Mouse (Mus musculus): Measurements from ENCODE around the gene Nms.

Nms gene

DNA sequence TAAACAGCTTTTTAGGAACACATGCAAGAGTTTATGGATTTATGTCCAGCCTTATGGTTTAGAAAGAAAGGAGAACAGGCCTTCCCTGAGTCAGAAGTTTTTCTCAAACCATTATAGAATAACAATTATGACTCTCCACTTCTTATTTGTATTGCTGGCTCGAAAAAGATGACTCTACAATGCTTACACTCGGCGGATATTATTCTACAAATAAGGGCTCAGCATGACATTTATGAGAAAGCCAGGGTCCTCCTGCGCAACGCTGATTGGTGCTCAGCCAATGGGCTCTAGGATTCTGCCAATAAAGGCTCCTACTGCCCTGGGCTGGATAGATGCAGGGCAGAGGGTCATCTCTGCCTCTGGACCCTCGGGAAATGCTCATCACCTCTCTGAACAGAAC is at the start of gene Nms:
Gene Nms, plus strand, starts transcription at position 301 of the 400 bp plus-strand sequence.
- DNase-seq (ENCODE audit: low read depth, low spot score), result no peak

DNA sequence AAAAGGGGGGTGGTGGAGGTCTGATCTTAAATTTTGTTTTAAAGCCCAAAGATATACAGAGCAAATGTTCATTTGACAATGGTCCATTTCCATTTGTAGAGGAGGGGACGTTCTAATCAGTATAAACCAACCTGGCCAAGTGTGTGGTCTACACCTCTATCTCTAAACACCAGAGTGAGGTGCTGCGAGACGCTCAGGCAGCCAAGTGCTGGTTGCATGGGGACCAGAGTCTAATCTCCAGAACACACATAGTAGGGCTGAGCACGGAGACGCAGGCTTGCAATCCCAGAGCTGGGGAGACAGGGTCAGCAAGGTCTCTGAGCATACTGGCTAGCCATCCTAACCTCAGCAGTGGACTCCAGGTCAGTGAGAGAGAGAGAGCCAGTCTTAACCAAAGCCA is 47.5 kb upstream of the Nms start:
- DNase-seq (ENCODE audit: low read depth, low spot score), result no peak

DNA sequence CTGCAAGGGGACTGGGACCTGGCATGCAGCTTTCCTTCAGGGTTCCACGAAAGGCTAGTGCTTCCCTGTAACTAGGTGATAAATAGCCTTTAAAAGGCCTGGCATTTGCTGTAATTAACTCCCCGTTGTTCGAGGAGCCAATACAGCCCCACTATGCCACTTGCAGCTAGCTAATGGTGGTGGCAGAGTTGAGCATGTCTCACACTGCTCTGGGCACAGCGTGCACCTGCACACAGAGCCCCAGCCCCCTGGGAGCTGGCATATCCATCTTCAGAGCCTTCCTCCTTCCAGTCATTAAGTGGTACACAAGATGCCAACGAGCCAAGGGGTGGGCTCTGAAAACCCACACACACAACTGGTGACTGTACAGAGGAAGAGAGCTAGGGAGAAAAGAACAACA is 45.9 kb upstream of the Nms start:
- no peak for DNase-seq (ENCODE audit: low read depth, low spot score)

DNA sequence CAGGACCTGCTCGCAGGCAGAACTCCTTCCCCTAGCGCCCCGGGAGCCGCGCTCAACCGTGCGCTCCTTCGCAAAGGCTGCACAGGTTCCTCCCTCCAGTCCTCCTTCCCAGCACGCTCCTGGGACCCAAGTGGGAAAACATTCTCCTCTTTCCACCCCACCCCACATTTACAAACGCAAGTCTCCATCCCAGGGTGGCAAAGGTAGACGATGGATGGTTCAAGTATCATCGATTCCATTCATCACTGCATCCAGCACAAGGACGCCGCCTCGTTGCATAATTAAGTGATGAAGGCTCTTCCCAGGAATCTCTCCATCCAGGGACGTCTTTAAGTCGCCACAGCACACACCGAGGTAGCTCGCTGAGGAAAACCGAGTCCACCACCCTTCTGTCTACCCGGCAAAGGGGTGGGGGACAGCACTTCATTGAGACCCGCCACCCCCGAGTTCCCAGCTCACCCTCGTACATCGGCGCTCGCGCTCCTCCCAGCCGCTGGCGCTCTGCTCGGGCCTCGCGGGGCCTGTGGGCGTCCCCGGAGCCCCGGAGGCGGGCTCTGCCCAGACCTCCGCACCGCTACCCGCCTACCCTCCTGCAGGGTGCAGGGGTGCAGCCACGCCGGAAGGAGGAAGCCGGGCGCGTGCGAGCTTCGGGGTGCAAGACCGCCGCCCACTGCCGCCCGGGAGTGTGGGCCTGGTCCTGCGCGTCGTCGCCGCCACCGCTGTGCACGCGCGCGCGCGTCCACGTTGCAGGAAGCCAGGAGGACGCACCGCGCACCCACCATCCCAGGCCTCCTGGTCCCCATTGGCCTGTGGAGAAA is 41.3 kb upstream of the Nms start, which contains the start of gene Chst10:
Gene Chst10, minus strand, starts transcription at position 731 of the 818 bp plus-strand sequence.
- peak; percentile 95 for DNase-seq (ENCODE audit: low read depth, low spot score)

DNA sequence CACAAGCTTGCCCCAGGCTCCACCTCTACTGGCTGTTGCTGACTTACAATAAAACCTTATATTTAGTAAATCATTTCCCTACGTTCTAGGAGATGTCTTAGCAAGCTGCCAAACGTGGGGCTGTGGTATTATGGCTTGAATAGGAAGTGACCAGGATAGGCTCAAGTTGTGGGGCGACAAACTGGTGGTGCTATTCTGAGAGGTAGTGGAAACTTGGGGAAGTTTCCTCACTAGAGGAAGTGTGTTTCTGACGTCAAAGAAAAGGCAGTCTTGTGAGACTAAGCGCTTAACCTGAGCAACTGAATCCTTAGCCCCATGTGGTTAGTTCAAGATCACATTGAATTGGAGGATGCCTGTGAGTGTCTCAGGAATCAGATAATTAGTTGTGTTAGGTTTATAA is 36.4 kb upstream of the Nms start:
- peak; percentile 65 for DNase-seq (ENCODE audit: low read depth, low spot score)

DNA sequence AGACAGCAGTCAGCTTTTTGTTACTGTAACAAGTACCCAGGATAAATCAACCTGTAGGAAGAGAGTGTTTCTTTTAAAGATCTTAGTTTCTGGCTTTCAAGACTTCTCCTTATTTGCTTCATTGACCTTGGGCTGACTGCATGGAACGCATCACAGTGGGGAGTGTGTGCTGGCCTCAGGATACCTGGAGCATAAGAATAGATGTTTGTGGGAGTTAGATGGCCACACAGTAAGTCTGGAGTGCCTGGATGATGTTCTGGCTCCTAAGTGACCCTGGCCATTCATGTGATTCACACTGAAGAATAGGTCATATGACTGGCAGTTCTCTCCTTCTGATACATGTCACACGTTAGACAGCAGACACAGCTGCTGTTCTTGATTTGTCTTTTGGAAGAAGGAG is 35.0 kb upstream of the Nms start:
- DNase-seq (ENCODE audit: low read depth, low spot score), result no peak

DNA sequence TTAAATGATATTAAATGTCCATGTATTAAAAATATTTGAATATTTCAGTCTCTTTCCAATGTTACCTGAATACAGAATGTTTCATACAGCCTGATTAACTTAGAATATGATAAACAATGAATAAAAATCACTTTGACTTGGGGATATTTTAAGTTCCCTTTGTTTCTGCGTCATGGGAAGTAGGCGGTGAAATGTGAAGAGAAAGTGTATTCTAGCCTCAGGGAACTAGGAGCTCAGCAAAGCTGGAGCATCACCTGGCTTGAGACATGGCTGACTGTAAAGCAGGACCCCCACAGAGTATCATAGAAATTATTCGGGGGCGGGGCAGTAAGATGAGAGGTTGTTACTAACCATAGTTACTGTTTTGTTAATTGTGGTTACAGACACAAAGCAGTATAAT is 10.0 kb upstream of the Nms start:
- no peak for DNase-seq (ENCODE audit: low read depth, low spot score)

DNA sequence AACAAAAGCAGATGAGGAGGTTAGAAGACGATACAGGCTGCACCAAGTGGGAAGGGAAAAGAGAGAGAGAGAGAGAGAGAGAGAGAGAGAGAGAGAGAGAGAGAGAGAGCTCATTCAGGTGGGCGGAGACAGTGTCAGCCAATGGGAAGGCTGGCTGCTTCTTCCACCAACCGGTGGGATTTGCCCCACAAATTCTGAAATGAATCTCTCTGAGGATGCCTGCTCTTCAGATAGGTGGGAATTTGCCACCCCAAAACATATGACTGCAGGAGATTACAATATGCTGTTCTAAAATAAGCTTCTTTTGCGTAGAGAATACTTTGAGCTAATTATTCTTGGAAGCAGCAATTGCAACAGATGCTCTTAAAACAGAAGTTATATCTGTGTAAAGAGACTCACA is 9.5 kb upstream of the Nms start:
- no peak for DNase-seq (ENCODE audit: low read depth, low spot score)

DNA sequence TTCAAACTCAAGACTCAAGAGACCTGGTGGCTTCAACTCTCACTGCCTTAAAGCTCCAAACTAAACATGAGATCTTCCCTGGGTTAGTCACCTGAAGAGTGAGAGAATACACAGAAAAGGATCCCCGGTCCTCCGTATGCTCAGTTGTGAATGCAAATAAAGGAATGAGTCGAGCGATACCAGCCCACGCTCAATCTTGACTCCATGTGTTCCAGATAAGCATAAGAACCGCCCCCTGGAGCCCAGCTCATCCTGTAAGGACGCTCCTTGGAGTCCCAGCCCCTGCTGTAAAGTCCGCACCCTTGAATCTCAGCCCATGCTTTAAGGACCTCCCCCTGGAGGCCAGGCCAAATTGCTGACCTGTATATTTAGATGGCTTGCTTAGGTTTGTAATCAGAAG is 8.2 kb upstream of the Nms start:
- DNase-seq (ENCODE audit: low read depth, low spot score), result no peak

DNA sequence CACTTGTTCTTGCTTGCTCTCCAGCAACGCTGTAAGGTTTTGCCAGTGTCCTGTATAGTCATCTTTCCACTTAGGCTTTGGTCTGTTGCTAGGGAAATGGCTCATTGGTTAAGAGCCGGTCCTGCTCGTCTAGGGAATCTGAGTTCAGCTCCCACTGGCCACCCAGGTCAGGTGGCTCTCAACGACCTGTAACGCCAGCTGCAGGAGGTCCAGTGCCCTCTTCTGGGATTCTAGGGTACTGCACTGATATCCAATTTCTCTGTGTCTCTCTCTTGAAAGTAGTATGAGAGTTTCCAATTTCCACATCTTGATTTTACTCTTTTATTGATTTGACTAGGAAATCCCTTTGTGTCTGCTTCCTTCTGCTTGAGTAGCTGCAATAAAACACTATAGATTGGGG is 4.3 kb upstream of the Nms start:
- DNase-seq (ENCODE audit: low read depth, low spot score), result peak; percentile 63

DNA sequence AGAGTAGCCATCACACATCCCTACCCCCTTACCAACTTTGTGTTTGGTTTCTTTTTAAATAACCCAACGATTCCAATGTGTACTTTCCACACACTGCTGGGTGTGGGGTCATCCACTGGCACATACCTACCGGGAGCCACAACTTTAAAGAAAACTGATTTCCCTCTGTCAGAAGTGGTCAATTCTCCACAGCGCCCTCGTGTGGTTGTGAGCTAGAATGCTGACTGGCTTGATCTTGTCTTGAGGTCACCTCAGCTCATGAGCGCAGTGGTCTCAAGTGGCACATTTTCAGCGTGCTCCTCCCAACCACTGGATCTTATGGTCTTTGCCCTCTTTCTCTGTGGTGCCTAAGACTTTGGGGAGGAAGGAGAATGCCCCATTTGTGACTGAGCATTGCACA is 2.2 kb upstream of the Nms start:
- DNase-seq (ENCODE audit: low read depth, low spot score), result peak; percentile 81

DNA sequence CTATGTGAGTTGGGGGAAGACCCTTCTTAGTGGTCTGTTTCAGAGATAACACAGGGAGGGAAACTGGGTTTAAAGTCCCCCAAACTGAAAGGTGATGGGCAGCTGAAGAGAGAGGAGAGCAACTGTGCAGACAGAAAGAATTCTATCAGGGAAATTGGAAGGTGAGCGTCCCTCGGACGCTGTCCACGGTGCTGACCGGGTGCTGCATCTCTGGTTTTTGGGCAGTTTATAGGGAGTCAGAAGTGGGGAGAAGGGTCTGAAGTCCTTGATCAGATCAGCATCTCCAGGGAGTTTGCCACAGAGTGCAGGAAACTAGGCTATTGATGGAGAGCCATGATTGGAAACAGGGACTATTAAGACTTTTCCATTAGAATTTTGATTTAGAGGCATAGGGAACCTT is 659 bp downstream of the Nms start:
- DNase-seq (ENCODE audit: low read depth, low spot score), result peak; percentile 8

DNA sequence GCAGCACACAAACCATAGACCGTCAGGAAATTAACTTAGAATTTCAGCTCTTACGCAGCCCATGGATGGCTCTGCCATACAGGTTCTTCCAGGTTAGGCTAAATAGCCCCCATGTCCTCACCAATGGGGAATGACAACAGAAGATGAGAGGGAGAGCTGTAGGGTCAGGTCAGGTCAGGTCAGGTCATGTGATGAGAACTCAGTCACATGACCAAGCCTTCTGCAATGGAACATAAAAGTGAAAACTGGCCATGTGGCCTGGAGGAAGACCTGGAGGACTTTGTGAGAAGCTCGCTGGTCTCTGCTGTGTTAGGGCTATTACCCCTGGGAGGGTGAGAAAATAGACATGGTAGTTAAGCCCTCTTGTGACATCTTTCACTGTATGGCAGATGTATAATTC is 17.5 kb downstream of the Nms start:
- no peak for DNase-seq (ENCODE audit: low read depth, low spot score)

DNA sequence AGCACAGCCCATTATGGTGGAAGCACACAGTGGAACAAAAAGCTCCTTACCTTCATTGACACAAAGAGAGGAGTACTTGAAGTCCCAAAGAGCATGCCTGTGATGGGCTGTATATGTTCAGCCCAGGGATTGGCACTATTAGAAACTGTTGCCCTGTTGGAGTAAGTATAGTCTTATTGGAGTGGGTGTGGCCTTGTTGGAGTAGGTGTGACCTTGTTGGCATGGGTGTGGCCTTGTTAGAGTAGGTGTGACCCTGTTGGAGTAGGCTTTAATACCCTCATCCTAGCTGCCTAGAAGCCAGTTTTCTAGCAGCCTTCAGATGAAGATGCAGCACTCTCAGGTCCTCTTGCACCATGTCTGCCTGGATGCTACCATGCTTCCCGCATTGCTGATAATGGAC is 30.2 kb downstream of the Nms start:
- DNase-seq (ENCODE audit: low read depth, low spot score), result no peak

DNA sequence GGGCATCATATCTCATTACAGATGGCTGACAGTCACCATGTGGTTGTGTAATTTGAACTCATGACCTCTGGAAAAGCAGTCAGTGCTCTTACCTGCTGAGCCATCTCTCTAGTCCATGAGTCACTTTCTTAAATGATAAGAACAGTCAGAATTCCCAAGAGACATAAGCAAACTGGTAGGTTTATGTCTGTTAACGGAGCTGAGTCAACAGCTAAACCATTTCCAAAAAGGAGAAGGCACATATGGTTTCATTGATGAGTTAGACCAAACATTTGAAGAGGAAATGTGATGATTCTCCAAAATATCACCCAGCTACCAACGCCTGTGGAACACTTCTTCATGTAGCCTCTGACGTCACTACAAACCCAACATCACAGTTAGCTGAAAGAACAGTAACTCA is 32.8 kb downstream of the Nms start:
- no peak for DNase-seq (ENCODE audit: low read depth, low spot score)

DNA sequence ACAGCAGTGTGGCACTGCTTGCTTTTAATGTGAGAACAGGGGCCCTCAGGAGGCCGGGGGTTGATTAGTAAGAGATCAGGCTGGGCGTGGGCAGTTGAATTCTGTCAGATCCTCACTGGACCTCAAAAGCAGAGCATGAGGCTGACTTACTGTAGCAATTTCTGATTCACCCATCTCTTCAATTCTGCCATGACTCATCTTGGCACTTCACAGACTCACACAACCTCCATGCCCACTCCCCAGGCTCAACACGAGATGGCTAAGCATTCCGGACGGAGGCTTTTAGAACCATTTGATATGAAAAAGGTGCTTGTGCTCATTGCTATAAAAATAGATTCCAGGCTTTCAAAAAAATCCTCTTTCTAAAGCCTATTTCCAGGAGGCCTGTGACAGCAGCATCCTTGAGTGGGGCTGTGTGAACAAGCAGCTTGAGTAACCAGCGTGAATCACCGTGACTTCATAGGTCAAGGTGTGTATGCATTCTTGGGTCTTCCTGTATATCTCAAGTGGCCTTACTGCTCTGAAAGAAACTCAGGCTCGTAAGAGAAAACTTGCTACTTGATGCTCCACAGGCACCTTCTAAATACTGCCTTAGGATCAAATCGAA is 34.1 kb downstream of the Nms start:
- no peak for DNase-seq (ENCODE audit: low read depth, low spot score)

DNA sequence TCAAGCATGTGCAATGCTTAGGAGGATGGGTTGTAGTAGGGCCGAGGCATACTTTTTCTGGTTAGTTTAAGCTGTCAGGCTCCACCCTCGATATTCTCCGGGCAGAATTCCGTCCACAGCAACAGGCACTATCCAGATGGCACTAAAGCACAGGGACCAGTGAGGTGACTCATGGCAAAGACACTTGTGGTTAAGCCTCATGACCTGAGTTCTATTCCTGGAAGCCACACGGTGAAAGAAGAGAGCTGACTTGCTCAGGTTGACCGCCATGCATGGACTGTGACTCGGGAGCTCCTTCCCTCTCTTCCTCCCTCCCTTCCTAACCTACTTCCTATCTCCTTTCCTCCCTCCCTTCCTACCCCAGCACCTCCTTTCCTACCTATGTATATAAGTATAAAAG is 41.0 kb downstream of the Nms start:
- DNase-seq (ENCODE audit: low read depth, low spot score), result no peak

DNA sequence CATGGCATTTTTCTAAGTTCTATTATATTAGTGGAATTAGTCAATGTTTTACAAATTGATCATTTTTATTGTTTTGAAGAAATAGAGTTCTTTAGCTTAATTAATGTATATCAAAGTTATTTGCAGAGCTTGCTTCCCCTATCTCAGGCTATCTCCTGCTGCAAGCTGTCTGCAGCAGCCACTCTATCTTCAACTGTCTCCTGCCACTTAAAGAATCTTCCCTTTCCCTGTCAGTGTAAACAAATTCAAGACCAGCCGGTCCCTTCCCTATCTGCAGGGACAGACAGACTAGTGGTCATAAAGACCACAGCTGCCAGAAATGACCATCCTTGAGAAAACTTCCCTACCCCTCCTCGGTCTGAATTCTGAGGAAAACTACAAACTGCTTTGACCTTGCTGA is 44.9 kb downstream of the Nms start:
- no peak for DNase-seq (ENCODE audit: low read depth, low spot score)

DNA sequence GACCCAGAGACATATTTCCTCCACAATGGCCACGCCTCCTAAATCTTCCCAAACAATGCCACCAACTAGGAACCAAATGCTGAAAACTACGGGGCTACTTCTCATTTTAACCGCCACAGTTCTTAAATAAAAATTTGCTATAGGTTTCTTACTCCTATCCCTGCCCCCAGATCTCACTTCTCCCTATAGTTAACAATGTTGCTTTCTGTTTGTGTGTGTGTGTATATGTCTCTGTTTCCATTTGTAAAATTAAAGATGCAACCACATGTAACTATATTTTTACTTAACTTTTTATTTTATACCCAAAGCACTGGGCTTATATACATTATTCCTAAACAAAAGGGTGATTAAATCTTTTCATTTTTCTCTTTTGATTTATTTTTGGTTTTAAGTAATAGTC is 46.4 kb downstream of the Nms start, which contains the start of gene Pdcl3:
Gene Pdcl3, plus strand, starts transcription at position 301 of the 400 bp plus-strand sequence.
- DNase-seq (ENCODE audit: low read depth, low spot score), result no peak

DNA sequence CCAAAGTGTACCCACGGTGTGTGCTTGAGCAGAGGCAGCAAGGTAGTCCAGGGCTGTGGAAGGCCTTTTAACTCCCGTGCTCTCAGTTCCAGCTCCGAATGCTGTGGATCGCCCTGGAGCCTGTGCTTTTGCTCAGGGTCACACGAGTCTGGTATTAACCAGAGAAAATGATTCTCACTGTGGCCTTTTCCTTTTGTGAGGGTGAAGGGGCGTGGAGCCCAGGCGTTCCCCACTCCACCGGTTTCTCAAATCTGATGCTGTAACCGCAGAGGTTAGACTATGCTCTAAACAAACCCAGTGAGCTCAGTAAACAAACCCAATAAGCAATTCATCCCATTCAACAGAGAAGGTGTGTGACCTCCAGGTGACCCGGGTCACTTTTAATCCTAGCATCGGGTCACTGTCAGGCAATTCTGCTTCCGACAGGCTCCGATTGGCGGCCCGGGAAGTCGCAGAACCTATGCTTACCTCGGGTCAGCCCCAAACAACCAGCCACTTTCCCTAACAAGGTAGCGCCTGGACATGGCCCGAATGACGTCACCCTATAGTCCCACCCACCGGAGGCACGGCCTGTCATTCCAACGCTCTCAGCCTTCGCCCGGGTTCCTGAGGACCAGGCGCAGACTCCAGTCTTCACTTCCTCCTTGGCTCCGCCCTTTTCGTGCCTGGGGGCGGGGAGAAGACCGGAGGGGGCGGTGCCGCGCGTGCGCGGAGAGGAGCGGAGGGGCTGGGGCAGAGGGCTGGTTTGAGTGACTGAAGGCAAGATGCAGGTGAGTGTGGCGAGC is 48.3 kb downstream of the Nms start:
- DNase-seq (ENCODE audit: low read depth, low spot score), result peak; percentile 95

DNA sequence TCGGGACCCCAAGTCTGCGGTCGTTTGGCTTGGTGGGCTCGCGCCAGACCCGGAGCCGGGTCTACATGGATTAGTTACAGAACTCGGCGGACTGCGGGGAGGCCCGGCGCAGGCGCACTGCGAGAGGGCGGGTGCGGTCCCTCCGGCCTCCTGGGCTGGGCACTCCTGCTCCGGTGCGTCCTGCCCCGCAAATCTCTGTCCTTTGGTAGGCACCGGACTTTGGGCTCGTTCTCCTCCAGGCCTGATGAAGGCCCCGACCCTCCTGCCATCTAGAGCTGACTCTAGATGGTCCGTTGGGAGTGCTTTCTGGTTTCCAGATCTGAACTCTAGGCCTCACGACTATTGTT is 48.9 kb downstream of the Nms start:
- no peak for DNase-seq (ENCODE audit: low read depth, low spot score)

DNA sequence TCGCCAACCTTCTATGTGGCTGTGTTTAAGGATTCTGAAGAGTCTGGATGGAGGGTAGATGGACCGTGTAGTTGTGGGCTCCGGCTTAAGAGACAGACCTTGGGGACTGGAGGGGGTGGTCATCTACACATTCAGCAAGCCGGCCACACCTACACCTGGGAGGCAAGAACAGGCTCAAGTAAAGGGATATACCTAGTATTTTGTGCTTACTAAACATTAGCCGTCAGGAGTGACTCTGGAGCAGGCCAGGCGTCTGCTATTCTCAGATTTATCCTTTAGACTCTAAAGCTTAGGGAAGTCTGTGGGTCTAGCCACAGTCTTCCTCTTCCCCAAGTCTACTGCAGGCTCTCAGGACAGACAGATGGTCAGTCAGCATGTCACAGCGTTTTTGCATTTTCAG is 49.4 kb downstream of the Nms start:
- no peak for DNase-seq (ENCODE audit: low read depth, low spot score)

DNA sequence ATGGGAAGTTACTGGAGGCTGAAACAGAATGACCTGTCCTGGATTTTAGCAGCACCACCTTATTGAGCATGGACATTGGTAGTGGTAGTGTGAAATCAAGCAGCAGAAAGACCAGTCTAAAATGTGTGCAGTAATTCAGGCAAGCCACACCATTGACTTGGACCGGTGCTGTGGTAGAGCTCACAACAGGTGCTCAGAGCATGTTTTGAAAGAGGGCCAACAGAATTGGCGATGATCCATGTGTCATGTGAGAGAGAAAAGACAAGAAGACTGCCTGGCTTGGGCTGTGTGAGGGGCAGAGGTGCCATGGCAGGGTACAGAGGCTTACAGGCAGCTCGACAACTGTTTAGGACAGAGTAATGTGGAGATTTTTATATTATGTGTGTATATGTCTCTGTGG is 53.4 kb downstream of the Nms start:
- DNase-seq (ENCODE audit: low read depth, low spot score), result no peak
